Mouse (Mus musculus) c-Kit-positive CD71-positive TER-119-positive erythroid progenitor cells, embryonic 14.5 days (primary cell): ENCODE data around the gene Hrc.

Experiments
- DNase-seq: peaks from one replicate; pipeline ENCODE4 v3.0.0-alpha.2; 2013; ENCODE audit warnings: low spot score

Hrc gene

GRCm38 (mm10) chr7:45335056-45335455 is at the start of gene Hrc:
TSS of gene Hrc (plus strand) at chr7:45335290.
- no peak for DNase-seq

GRCm38 (mm10) chr7:45286486-45286885 is 48.6 kb upstream of the Hrc start:
- DNase-seq: no peak

GRCm38 (mm10) chr7:45296626-45297025 is 38.5 kb upstream of the Hrc start:
- no peak for DNase-seq

DNA sequence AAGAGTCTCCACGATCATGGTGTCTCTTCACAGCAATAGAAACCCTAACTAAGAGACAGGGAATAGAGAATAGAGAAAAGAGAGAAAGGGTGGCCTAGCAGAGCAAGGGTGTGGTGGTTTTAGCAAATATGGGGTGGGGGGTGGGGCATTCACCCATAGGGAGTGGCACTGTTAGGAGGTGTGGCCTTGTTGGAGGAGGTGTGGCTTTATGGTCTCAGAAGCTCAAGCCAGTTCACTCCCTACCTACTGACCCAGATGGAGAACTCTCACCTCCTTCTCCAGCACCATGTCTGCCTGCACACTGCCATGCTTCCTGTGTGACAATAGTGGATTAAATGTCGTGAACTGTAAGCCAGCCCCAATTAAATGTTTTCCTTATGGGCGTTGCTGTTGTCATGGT is 37.5 kb upstream of the Hrc start:
- no peak for DNase-seq

- peak; percentile 21 for DNase-seq
Observed at GRCm38 (mm10) chr7:45299752-45300151, 35.3 kb upstream of the Hrc start.

DNA sequence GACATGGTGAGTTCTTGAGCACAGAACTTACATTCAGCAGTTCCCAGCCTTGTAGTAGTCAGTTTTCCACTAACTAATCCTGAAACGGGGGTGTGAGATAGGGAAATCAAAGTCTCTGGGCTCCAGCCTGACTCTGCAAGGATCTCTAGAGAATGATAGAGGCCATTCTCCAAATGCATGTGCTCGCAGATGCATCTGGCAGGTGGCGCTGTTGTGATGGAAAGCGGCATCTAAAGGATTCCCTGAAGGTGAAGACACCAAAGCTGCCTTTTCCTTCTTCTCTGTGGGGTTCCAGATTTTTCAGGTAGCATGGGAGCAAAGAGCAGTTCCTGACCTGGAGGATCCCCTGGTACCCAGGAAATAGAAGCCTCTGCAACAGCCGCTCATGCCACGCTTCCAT is 34.8 kb upstream of the Hrc start:
- DNase-seq: peak; percentile 22

DNA sequence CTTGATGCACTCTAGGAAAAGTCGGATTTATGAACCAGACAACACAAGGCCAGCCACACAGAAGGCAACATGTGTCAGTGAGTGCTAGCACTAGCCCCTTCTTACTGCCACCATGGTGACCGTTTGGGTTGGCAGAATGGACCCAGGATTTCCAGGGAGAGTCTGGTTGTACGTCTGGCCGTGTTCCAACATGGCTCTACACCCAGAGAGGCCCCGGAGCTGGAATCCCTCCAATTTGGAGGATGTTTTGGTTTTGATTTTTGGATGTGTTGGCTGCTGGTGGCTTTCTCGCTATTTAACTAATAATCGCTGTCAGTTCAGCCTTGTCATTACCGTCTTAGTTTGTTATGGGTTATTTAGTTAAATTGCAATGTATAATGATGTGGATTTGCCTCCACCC is 32.5 kb upstream of the Hrc start:
- DNase-seq: no peak

DNA sequence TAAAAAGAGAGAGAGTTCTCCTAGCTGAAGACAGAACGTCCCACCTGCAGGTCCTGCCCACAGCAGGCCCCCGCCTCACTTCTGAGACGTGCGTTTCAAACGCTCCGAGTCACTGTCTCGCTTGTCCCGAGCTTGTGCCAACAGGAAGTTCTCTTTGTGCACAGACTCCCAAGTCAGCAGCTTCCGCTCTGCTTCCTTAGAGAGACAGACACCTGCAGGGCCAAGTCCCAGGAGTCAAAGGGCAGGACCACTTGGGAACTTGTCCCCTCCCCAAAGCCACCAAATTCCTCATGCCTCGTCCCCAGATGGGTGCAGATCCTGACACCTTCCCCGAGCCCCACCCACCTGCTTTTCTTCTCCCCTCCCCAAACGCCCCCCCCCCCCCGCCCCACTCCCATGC is 30.2 kb upstream of the Hrc start:
- DNase-seq: no peak

DNA sequence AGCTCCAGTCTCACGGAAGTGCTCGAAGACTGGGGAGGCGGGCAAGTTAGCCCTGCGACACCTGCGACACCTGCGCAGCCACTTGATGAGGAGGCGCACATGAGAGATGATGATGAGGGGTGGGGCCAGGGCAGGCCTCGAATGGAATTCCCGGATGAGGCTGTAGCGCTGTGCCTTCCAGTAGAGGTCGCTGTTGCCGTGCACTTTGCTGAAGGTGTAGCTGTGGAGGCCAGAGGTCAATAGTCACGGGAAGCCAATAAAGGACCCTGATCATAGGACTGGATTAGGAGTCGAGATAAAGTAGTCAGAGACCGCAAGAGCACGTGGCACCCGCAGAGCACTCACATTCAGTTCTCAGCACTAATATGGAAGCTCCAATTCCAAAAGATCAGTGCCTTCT is 29.8 kb upstream of the Hrc start:
- DNase-seq: peak; percentile 54

- no peak for DNase-seq
Observed at GRCm38 (mm10) chr7:45308551-45309240, 26.4 kb upstream of the Hrc start.

GRCm38 (mm10) chr7:45309455-45309854 is 25.6 kb upstream of the Hrc start:
- peak; percentile 29 for DNase-seq

DNA sequence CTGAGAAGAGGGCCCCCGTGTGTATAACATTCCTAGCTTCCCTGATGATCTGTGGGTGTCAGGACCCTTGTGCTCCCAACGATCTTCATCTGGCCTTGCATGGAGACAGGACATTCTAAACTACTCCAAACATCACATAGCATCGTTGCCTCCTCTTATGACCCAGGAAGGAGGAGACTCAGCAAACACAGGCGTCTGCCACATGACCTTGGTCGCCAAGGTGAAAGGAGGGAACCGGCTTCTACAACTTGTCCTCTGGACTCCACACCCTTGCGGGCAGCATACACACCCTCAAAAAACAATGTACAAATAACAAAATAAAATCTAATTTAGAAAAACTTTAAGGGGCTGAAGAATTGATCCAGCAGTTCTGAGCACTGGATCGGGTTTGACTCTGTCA is 23.1 kb upstream of the Hrc start:
- DNase-seq: no peak

DNA sequence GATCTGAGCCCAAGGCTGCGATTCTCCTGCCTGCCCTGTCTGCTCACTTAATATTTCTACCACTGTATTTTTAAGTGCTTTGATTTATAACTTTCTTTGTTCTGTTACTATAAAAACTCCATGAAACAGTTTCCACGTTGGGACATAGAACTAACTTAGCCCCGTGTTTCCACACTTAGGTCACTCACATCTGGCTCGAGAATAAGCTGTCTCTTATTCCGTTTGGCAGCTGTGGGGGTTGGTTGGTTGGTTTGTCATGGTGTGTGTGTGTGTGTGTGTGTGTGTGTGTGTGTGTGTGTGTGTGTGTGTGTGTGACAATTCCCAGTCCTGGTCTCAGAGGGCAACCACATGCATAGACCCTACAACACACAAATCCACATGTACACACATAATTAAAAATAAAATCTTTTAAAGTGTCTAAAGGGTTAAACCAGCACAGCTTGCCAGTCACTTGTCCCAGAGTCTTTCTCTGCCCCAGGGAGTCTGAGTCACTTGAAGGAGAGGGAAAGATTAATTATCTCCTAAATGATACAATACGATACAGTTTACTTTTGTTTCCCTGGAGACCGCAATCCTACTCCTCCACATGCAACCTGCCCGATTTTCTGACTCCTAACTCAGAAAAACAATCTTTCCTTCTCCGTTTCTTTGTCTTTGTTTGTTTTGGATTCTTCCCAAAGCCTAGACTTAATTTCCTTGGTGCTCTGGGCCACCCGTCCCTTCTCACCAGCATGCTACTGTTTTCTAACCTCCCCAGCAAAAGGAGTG is 22.2 kb upstream of the Hrc start:
- no peak for DNase-seq

GRCm38 (mm10) chr7:45313495-45313894 is 21.6 kb upstream of the Hrc start:
- no peak for DNase-seq

DNA sequence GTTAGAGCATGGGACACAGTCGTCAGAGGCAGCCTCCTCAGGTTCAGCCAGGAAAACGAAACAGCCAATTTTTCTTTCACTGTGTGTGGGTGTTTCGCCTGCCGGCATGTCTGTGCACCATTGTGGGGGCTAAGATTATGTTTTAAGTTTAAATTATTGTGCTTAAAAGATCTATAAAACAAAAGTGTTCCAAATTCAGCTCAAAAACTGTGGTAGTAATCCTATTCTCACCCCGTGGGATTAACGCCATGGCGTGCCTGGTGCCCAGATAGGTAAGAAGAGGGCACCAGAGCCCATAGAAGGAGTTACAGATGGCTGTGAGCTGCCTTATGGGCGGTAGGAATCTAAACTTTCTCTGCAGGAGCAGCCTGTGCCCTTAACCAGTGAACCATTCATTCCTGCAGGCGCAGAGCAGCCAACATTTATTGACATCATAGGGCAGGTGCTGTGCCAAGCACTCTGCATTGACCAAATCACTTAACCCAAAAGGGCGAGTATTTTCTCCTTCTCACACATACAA is 19.8 kb upstream of the Hrc start:
- DNase-seq: no peak

- DNase-seq: no peak
Observed at GRCm38 (mm10) chr7:45316536-45316935, 18.6 kb upstream of the Hrc start.

- DNase-seq: no peak
Observed at GRCm38 (mm10) chr7:45322245-45322644, 12.8 kb upstream of the Hrc start.

GRCm38 (mm10) chr7:45323069-45323468 is 12.0 kb upstream of the Hrc start:
- DNase-seq: no peak

GRCm38 (mm10) chr7:45325800-45326199 is 9.3 kb upstream of the Hrc start:
- DNase-seq: no peak

- DNase-seq: no peak
Observed at GRCm38 (mm10) chr7:45328841-45329475, 6.1 kb upstream of the Hrc start.

DNA sequence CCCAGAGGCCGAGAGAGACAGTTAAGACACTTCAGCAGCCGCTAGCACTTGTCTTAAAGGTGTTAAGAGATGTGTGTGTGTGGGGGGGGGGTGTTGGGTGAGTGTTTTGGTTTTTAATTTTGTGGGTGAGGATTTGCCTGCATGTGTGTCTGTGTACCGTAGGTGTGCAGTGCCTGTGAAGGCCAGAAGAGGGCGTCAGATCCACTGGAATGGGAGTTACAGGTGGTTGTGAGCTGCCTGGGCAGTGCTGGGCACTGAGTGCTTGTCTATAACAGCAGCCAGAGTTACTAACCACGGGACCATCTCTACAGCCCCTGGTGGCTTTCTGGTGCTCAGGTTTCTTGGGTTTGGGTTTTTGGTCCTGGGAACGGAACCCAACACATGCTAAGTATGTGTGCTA is 3.6 kb upstream of the Hrc start:
- DNase-seq: no peak

DNA sequence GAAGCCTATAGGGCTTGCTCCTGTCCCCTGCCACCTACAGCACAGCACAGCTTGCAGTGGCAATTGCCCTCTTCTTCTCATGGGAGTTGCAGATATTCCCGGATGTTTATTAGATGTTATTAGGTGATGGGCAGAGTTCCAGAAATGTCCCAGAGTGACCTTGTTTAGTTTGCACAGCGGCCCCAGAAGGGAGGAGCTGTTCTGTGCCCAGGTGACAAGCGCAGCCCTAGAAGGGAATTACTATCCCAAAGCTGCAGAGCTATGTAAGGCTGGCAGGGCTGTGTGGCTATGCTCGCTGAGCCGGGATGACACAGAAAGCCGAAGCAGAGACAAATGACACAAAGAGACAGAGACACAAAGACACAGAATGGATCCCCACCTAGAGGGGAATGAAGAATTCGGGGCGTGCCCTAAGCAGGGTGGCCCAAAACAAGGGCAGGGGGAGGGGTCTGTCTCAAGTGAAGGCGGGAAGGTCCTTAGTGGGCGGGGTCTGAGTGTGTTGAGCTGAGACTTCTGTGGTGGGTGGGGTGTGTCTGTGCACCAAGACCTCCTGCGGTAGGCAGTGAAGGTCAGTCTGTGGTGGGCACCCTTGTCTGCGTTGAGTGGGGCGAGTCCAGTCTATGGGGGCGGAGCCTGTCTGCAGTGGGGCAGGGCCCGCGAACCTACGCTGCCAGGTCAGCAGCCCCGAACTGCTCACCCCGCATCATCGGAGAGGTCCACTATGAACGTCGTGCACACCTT is 2.2 kb upstream of the Hrc start:
- DNase-seq: no peak
